Mouse (Mus musculus) E14TG2a.4 (cell line): ENCODE data around the gene Crebrf.

Experiments used
- CTCF ChIP-seq: conservative IDR thresholded peaks from 2 replicates; pipeline ENCODE4 v1.5.1; 2014; ENCODE audit warnings: low read length
- NANOG ChIP-seq: IDR thresholded peaks from 2 replicates; pipeline ENCODE4 v1.6.1; 2014; ENCODE audit warnings: borderline replicate concordance, low read length, mixed read lengths
- POU5F1 ChIP-seq: IDR thresholded peaks from 2 replicates; pipeline ENCODE4 v1.6.1; 2014; ENCODE audit warnings: low read length, borderline replicate concordance

DNA sequence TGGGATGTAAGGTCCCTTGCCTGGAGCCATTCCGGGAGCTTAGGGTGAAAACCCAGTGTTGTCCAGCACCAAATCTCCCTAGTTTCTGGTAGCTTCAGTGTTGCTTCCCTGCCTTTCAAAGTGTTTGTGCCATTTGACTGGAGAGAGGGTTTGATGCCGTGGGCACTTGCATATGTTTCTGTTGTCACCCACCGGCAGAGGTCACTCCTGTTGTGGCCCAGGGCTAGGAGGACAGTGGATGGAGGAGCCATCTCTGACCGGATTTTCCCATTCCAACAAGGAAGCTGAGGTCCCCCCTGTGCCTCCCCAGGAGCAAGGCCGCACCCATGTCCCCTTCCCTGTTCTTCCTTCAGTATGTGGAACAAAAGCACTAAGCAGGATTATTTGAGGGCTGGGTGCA is 25.2 kb upstream of the Crebrf start:
- TF ChIP-seq CTCF (no peak), POU5F1 (no peak), NANOG (no peak)
